15 mouse cellular contexts compared by ENCODE assay signal in the genomic region with DNA sequence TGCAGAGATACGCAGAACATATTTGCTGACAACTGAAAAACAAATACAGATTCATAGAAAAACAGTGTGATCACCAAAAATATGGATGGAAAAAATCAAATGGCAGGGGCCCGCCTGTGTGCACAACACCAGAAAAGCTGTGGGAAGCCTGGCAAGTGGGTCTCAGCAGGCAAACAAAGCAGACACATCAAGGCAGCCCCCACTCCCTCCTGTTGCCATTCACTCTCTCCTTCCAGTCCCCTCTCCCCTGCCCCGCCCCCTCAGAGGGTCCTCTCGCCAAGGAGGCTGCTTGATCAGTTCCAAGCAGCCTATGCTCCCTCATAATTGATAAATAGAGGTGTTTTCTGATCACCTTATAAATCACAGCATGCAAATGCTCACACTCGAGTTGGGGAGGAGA.
DNase-seq lines count a peak whose midpoint lies in the region; ATAC-seq and TF ChIP-seq lines count a peak whose summit lies in the region.
"Had no signal": no experiment of that assay in that cellular context is flagged by ENCODE, and none has a peak within 500 bp of the region (broad histone marks: within the 10 kb centered on the region; RNA-seq: fewer than 3 reads in every experiment).

No protein-coding gene starts in this region.

- no peak overlapping the region for H3K4me3 ChIP-seq in cortical plate, adult 2 months (ENCODE audit: insufficient read depth, low read length)
- H3K4me3 ChIP-seq in forebrain, embryonic 11.5 days (ENCODE audit: low read depth, low read length) = no peak overlapping the region
- H3K4me3 ChIP-seq in hindbrain, embryonic 16.5 days (ENCODE audit: low read length) = no peak overlapping the region
- no peak overlapping the region for H3K4me3 ChIP-seq in midbrain, embryonic 15.5 days
- H3K4me3 ChIP-seq: embryonic facial prominence, embryonic 10.5 days; liver, embryonic 12.5 days had no signal

- no peak overlapping the region for H3K4me2 ChIP-seq in forebrain, embryonic 11.5 days (ENCODE audit: low read depth, low read length, severe bottlenecking)
- no peak overlapping the region for H3K4me2 ChIP-seq in hindbrain, embryonic 16.5 days (ENCODE audit: low read length)
- no peak overlapping the region for H3K4me2 ChIP-seq in midbrain, embryonic 15.5 days
- H3K4me2 ChIP-seq: liver, embryonic 12.5 days had no signal

- H3K36me3 ChIP-seq in forebrain, embryonic 11.5 days (ENCODE audit: control insufficient read depth, insufficient read depth, low read length) = no peaks in the 10 kb centered on the region
- no peaks in the 10 kb centered on the region for H3K36me3 ChIP-seq in hindbrain, embryonic 16.5 days (ENCODE audit: control insufficient read depth, insufficient read depth, low read length)
- no peaks in the 10 kb centered on the region for H3K36me3 ChIP-seq in midbrain, embryonic 15.5 days (replicated peaks)
- H3K36me3 ChIP-seq: embryonic facial prominence, embryonic 10.5 days; liver, embryonic 12.5 days had no signal

- peak; percentile 54 for ATAC-seq in forebrain, embryonic 11.5 days (replicated peaks; ENCODE audit: low FRiP score)
- 0 out of 2 replicates have a peak, but pooled peaks have one; percentile 10 for ATAC-seq in hindbrain, embryonic 16.5 days
- 0 out of 2 replicates have a peak, but pooled peaks have one; percentile 21 for ATAC-seq in midbrain, embryonic 15.5 days (replicated peaks)
- ATAC-seq: liver, embryonic 12.5 days had no signal

- peaks cover 5% of the 10 kb centered on the region; the same call in 1 of the 2 replicates for H3K4me1 ChIP-seq in cortical plate, adult 2 months (ENCODE audit: control insufficient read depth, insufficient read depth, low read length)
- H3K4me1 ChIP-seq in forebrain, embryonic 11.5 days (replicated peaks; ENCODE audit: control insufficient read depth, insufficient read depth, low read length) = peaks cover 11% of the 10 kb centered on the region; the same call in 1 of the 2 replicates
- peaks cover 21% of the 10 kb centered on the region for H3K4me1 ChIP-seq in hindbrain, embryonic 16.5 days (ENCODE audit: control insufficient read depth, insufficient read depth, low read depth, low read length)
- peaks cover 38% of the 10 kb centered on the region for H3K4me1 ChIP-seq in midbrain, embryonic 15.5 days
- H3K4me1 ChIP-seq: liver, embryonic 12.5 days had no signal

- TF ChIP-seq POLR2A in cortical plate, adult 2 months (IDR thresholded peaks at IDR 0.05; ENCODE audit: extremely low read depth, insufficient read depth, low read length) = no peak

- 17% methylated on average over 5 of the region's 5 CpGs for WGBS in forebrain, embryonic 11.5 days
- 21% methylated on average over 5 of the region's 5 CpGs for WGBS in hindbrain, embryonic 16.5 days
- 17% methylated on average over 5 of the region's 5 CpGs for WGBS in midbrain, embryonic 15.5 days

- no peaks in the 10 kb centered on the region for H3K27me3 ChIP-seq in forebrain, embryonic 11.5 days (ENCODE audit: control insufficient read depth, insufficient read depth, low read length)
- no peaks in the 10 kb centered on the region for H3K27me3 ChIP-seq in hindbrain, embryonic 16.5 days (replicated peaks; ENCODE audit: control insufficient read depth, insufficient read depth, low read length)
- H3K27me3 ChIP-seq in midbrain, embryonic 15.5 days (replicated peaks) = no peaks in the 10 kb centered on the region
- H3K27me3 ChIP-seq: liver, embryonic 12.5 days had no signal

- 0 out of 2 replicates have a peak overlapping the region, but pooled peaks have one; percentile 19 for H3K27ac ChIP-seq in cortical plate, adult 2 months (ENCODE audit: insufficient read depth, low read length)
- H3K27ac ChIP-seq in forebrain, embryonic 11.5 days (ENCODE audit: low read depth, low read length) = no peak overlapping the region
- peak overlapping the region; percentile 48 for H3K27ac ChIP-seq in hindbrain, embryonic 16.5 days (ENCODE audit: low read depth, low read length)
- H3K27ac ChIP-seq in midbrain, embryonic 15.5 days = peak overlapping the region; percentile 61
- H3K27ac ChIP-seq: embryonic facial prominence, embryonic 10.5 days; liver, embryonic 12.5 days; stomach, postnatal 0 days had no signal

- DNase-seq in forebrain, embryonic 11.5 days (ENCODE audit: low spot score) = peak; percentile 66
- no peak for DNase-seq in spleen, postnatal 10 days (ENCODE audit: low spot score in 2 of 2)
- DNase-seq in MN1 (ENCODE audit: low spot score) = no peak
- DNase-seq in urinary bladder, postnatal 25 days (ENCODE audit: low spot score) = no peak
- DNase-seq: cerebellum, adult 11-12 months; gastrocnemius, postnatal 36 days; kidney, adult 11 months; lung, postnatal 10 days; right cerebral cortex, postnatal 25 days had no signal

- H3K9ac ChIP-seq in forebrain, embryonic 11.5 days (ENCODE audit: low read length) = no peak overlapping the region
- H3K9ac ChIP-seq in hindbrain, embryonic 16.5 days (ENCODE audit: low read depth, low read length) = no peak overlapping the region
- no peak overlapping the region for H3K9ac ChIP-seq in midbrain, embryonic 15.5 days
- H3K9ac ChIP-seq: liver, embryonic 12.5 days had no signal

- no peaks in the 10 kb centered on the region for H3K9me3 ChIP-seq in forebrain, embryonic 11.5 days (ENCODE audit: control insufficient read depth, low read length)
- no peaks in the 10 kb centered on the region for H3K9me3 ChIP-seq in hindbrain, embryonic 16.5 days (ENCODE audit: control insufficient read depth, low read length)
- H3K9me3 ChIP-seq in midbrain, embryonic 15.5 days = no peaks in the 10 kb centered on the region
- H3K9me3 ChIP-seq: embryonic facial prominence, embryonic 10.5 days; liver, embryonic 12.5 days had no signal

- no peak for TF ChIP-seq CTCF in cortical plate, adult 2 months (IDR thresholded peaks at IDR 0.05; ENCODE audit: extremely low read depth, insufficient read depth, low read length)
